Mouse (Mus musculus) frontal cortex, postnatal 36 days (tissue): ENCODE measurements at regions not wholly inside any gene's neighbourhood (a gene's known extent, or its start where the extent isn't known, plus 50 kb on each side); places are given as distances from the start of the nearest gene placed in this dataset.

Experiments used
- DNase-seq, 2 experiments: peaks; one replicate each; pipeline ENCODE4 v3.0.0; 2022; ENCODE audit warnings: low spot score in 2 of 2

- DNase-seq: no peak
These were observed 67.6 kb upstream of the 1700021F07Rik start for GRCm38 (mm10) chr2:173454741-173455140.

GRCm38 (mm10) chr2:173455216-173455615 lies 67.2 kb upstream of the 1700021F07Rik start:
- DNase-seq: no peak

GRCm38 (mm10) chr2:173456083-173456482 lies 66.3 kb upstream of the 1700021F07Rik start:
- no peak for DNase-seq

- DNase-seq: no peak
These were observed 65.3 kb upstream of the 1700021F07Rik start for GRCm38 (mm10) chr2:173456924-173457623.

GRCm38 (mm10) chr2:173457624-173458320 lies 64.6 kb upstream of the 1700021F07Rik start:
- no peak for DNase-seq

- no peak for DNase-seq
These were observed 63.5 kb upstream of the 1700021F07Rik start for GRCm38 (mm10) chr2:173458861-173459260.

GRCm38 (mm10) chr2:173463313-173463712 lies 59.1 kb upstream of the 1700021F07Rik start:
- DNase-seq: no peak

GRCm38 (mm10) chr2:173464562-173464961 lies 57.8 kb upstream of the 1700021F07Rik start:
- DNase-seq: no peak

GRCm38 (mm10) chr2:173465006-173465620 lies 57.3 kb upstream of the 1700021F07Rik start:
- no peak for DNase-seq

- DNase-seq: no peak
These were observed 54.2 kb upstream of the 1700021F07Rik start for GRCm38 (mm10) chr2:173468136-173468535.

- DNase-seq: no peak
These were observed 52.6 kb upstream of the 1700021F07Rik start for GRCm38 (mm10) chr2:173469756-173470155.
